Mouse (Mus musculus): ENCODE results near the gene Podxl2.

GRCm38 (mm10) chr6:88881334-88881733 is 6.5 kb upstream of the Podxl2 start:
- TF ChIP-seq POLR2A (IDR thresholded peaks at IDR 0.05; ENCODE audit: insufficient read depth, low read depth, low read length), result no peak
- no peak for TF ChIP-seq CTCF (IDR thresholded peaks at IDR 0.05; ENCODE audit: insufficient read depth, low read depth, low read length)

Data from olfactory bulb, adult 2 months (tissue).